Mouse (Mus musculus) lung, postnatal 0 days (tissue): ENCODE measurements at regions not wholly inside any gene's neighbourhood (a gene's known extent, or its start where the extent isn't known, plus 50 kb on each side); places are given as distances from the start of the nearest gene placed in this dataset.

Experiments
- ATAC-seq: fragments of 200-750 bp; cut with Nextera tagmentation; 2 replicates; pipeline ENCODE4 v1.8.0; 2017; ENCODE audit warnings: moderate library complexity
- DNase-seq: peaks from one replicate; pipeline ENCODE4 v3.0.0-alpha.2; 2016; ENCODE audit warnings: low spot score
- H3K27ac ChIP-seq: fragments of 300-500 bp; sonication (generic); 2 replicates; pipeline ENCODE4 v1.5.1; 2014; ENCODE audit warnings: antibody characterized with exemption, mild to moderate bottlenecking, low read length, mixed read lengths
- H3K27me3 ChIP-seq: fragments of 300-500 bp; sonication (generic); replicated peaks from 2 replicates; pipeline ENCODE4 v1.6.1; 2014; ENCODE audit warnings: low read length, mixed read lengths; ENCODE audit not compliant: insufficient read depth
- H3K36me3 ChIP-seq: fragments of 300-500 bp; sonication (generic); 2 replicates; pipeline ENCODE4 v1.6.1; 2014; ENCODE audit warnings: low read length, mixed read lengths; ENCODE audit not compliant: insufficient read depth
- H3K4me1 ChIP-seq: fragments of 300-500 bp; sonication (generic); 2 replicates; pipeline ENCODE4 v1.6.1; 2014; ENCODE audit warnings: antibody characterized with exemption, low read depth, low read length, mixed read lengths; ENCODE audit not compliant: insufficient read depth
- H3K4me2 ChIP-seq: fragments of 300-500 bp; sonication (generic); replicated peaks from 2 replicates; pipeline ENCODE4 v1.6.1; 2014; ENCODE audit warnings: low read depth, mild to moderate bottlenecking, low read length, moderate library complexity, mixed read lengths
- H3K4me3 ChIP-seq: fragments of 300-500 bp; sonication (generic); 2 replicates; pipeline ENCODE4 v1.5.1; 2014; ENCODE audit warnings: low read depth, low read length
- H3K9ac ChIP-seq: fragments of 300-500 bp; sonication (generic); replicated peaks from 2 replicates; pipeline ENCODE4 v1.6.1; 2014; ENCODE audit warnings: low read depth, mild to moderate bottlenecking
- H3K9me3 ChIP-seq: fragments of 300-500 bp; sonication (generic); 2 replicates; pipeline ENCODE4 v1.6.1; 2016; ENCODE audit warnings: low read length, mixed read lengths
- CTCF ChIP-seq: IDR thresholded peaks from 2 replicates; pipeline ENCODE4 v1.5.1; 2016; ENCODE audit warnings: antibody characterized with exemption, mild to moderate bottlenecking
- EP300 ChIP-seq: IDR thresholded peaks from 2 replicates; pipeline ENCODE4 v1.6.1; 2016; ENCODE audit warnings: antibody characterized with exemption, mild to moderate bottlenecking, control low read depth
- WGBS: fragments of 180-500 bp; shearing (Covaris S2); extraction: QIAGEN DNeasy Blood & Tissue Kit; methylation state at CpG from one replicate; pipeline ENCODE4 v1.1.7; 2014; 5-methylcytosine and 5-hydroxymethylcytosine counted together

DNA sequence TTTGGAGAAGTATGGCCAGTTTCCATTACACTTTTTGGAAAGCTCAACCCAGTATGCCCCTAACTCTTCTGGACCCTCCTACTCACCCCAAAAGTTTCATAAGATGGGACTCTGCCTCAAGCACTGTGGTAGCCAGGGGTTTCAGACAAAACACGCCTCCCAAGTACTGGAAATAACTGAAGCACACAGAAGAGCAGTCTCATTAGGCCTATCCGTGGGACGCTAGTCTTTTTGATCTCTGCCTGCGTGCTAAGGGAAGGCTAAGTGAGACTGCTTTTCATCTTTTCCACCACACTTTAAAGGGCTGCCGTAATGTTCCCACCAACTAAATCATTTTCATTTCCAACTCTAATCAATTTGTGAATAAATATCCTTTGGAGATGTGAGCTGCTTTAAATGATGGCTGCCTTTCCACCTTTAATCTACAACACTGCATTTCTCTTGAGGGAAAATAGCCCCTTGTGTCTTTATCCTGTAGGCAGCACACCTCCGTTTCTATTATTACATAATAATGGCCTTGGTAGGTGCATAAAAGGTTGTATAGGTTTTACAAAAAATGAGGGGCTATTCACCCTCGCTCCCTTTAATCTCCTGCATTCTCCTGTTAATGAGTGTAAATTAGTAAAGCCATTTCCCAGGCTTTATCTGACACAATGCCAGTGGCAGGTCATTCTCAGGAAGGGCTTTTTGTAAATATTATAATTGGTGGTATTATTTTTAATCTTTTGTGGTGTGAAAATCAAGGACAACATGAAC, 65.5 kb upstream of the Cldn18 start:
- Histone ChIP-seq H3K27me3 (no peaks in the 10 kb centered on the region), H3K9me3 (no peaks in the 10 kb centered on the region), H3K4me3 (no peak overlapping the region), H3K4me2 (no peak overlapping the region), H3K9ac (no peak overlapping the region), H3K27ac (no peak overlapping the region), H3K36me3 (no peaks in the 10 kb centered on the region), H3K4me1 (no peaks in the 10 kb centered on the region)
- DNase-seq (no peak), ATAC-seq (no peak)
- 63% methylated on average over 7 of the region's 7 CpGs for WGBS
- TF ChIP-seq CTCF (no peak), EP300 (no peak)

DNA sequence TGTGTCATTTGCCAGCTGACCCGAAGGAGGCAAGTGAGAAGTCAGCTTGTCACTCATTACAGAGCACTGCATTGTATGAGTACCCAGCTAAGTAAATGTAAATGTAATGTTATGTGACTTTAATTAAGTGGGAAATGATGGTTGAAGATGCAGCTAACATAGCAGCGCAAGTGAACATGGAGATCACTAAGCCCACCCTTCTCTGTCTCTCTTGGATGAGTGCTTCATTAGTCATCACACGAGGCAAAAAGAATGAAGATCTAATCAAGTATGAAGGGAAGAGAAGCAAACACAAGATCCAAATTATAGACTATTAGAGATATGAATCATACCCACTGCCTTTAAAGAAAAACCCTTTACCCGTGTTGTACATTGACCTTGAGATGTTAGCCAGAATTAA, 61.8 kb upstream of the Cldn18 start:
- Histone ChIP-seq H3K36me3 (no peaks in the 10 kb centered on the region), H3K4me2 (no peak overlapping the region), H3K27me3 (no peaks in the 10 kb centered on the region), H3K9ac (no peak overlapping the region), H3K27ac (no peak overlapping the region), H3K9me3 (no peaks in the 10 kb centered on the region), H3K4me3 (no peak overlapping the region), H3K4me1 (no peaks in the 10 kb centered on the region)
- ATAC-seq, result no peak
- no peak for TF ChIP-seq CTCF
- TF ChIP-seq EP300, result no peak
- no peak for DNase-seq
- WGBS, result 75% methylated on average over 4 of the region's 4 CpGs

DNA sequence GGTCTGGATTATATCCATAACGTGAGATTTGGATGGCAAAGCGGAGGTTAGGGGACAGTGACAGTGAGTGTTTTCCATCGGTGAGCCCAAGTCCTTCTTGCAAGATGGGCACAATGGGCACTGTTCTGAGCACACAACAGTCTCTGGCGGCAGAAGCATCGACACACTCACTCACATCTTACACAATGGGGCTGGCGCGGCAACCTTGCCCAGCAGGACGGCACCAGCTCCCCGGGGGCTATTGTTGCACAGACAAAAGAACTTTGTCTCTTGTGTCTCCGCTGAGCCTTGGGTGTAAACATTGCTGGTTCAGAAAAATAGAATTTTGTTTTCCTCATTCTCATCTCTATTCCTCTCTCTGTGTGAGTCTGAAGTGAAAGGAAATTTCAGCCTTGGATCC, 53.6 kb upstream of the Cldn18 start:
- Histone ChIP-seq H3K36me3 (no peaks in the 10 kb centered on the region), H3K9me3 (no peaks in the 10 kb centered on the region), H3K4me2 (no peak overlapping the region), H3K4me1 (no peaks in the 10 kb centered on the region), H3K27ac (no peak overlapping the region), H3K27me3 (no peaks in the 10 kb centered on the region), H3K4me3 (no peak overlapping the region), H3K9ac (no peak overlapping the region)
- 28% methylated on average over 10 of the region's 10 CpGs for WGBS
- ATAC-seq (no peak), DNase-seq (no peak)
- no peak for TF ChIP-seq EP300
- TF ChIP-seq CTCF, result no peak
